15 mouse cellular contexts compared by ENCODE assay signal in genomic region chr13:54218341-54218740, GRCm38 (mm10). TPM values are rescaled to one million over a fixed set of nuclear protein-coding genes. Genes with fewer than 3 reads are reported as not detected.
DNase-seq lines count a peak whose midpoint lies in the region; ATAC-seq and TF ChIP-seq lines count a peak whose summit lies in the region.
"Had no signal": no experiment of that assay in that cellular context is flagged by ENCODE, and none has a peak within 500 bp of the region (broad histone marks: within the 10 kb centered on the region; RNA-seq: fewer than 3 reads in every experiment).

No protein-coding gene starts in this region.

- ATAC-seq in frontal cortex, adult (ENCODE audit: low TSS enrichment) = peak; percentile 81
- ATAC-seq: Patski had no signal

- WGBS in lung, adult 2 months = 50% methylated on average over 1 of the region's 1 CpGs

- H3K27ac ChIP-seq in left cerebral cortex, adult 2 months = peak overlapping the region; percentile 28
- H3K27ac ChIP-seq: limb, embryonic 12.5 days; midbrain, embryonic 12.5 days; neural tube, embryonic 15.5 days had no signal

- DNase-seq in frontal cortex, postnatal 14 days (ENCODE audit: low spot score in 2 of 2) = no peak
- DNase-seq in lung, postnatal 25 days (ENCODE audit: low spot score) = peak; percentile 28
- no peak for DNase-seq in lung, adult 2 months
- DNase-seq in left cerebral cortex, adult 2 months (ENCODE audit: extremely low spot score in 1 of 2, low spot score in 2 of 2) = peak; percentile 41 to 72
- peak; percentile 38 for DNase-seq in right cerebral cortex, postnatal 14 days
- DNase-seq in cerebellum, postnatal 36 days = no peak
- DNase-seq in adrenal gland, postnatal 14 days = no peak
- DNase-seq: heart, postnatal 4 days; thymus, postnatal 4 days had no signal

- H3K4me3 ChIP-seq in lung, adult 2 months (replicated peaks; ENCODE audit: extremely low read depth, low read depth, low read length) = no peak overlapping the region
- no peak overlapping the region for H3K4me3 ChIP-seq in left cerebral cortex, adult 2 months
- H3K4me3 ChIP-seq: limb, embryonic 12.5 days; midbrain, embryonic 12.5 days; neural tube, embryonic 15.5 days had no signal

- no peak for TF ChIP-seq POLR2A in lung, adult 2 months (IDR thresholded peaks at IDR 0.05; ENCODE audit: borderline replicate concordance, extremely low read depth, low read depth, low read length)

- intact Hi-C loops in left cerebral cortex, adult 2 months (cut with DNase I) = loop anchor here (1.0 kb wide), 1 partner anchor 43 kb away; no protein-coding TSS in a partner anchor

- H3K4me1 ChIP-seq in lung, adult 2 months (ENCODE audit: control insufficient read depth, insufficient read depth, low read length) = no peaks in the 10 kb centered on the region
- H3K4me1 ChIP-seq: limb, embryonic 12.5 days had no signal

- TF ChIP-seq CTCF in lung, adult 2 months (IDR thresholded peaks at IDR 0.05; ENCODE audit: insufficient read depth, low read length) = no peak
- no peak for TF ChIP-seq CTCF in left cerebral cortex, adult 2 months (IDR thresholded peaks at IDR 0.05)

RNA-seq across cellular contexts. Expression of gene Hrh2, which starts 26.4 kb away (rescaled TPM):
- 1.0 and 1.4 TPM in 2 replicates for polyA plus RNA-seq in lung, adult 2 months (2012; rRNA removed)
- 10 to 100 TPM; 14.6 to 17.5 TPM for total RNA-seq in left cerebral cortex, adult 2 months (2021)
- total RNA-seq in adrenal gland, postnatal 14 days (2021) = 0.63 and 1.5 TPM in 2 replicates
- polyA plus RNA-seq: kidney, embryonic 16.5 days; limb, embryonic 12.5 days; Patski had no signal

Comparison
In these comparisons a context has a peak if more than half of its experiments do, and no peak if none do; other contexts are left out.
1. DNase-seq: peak in lung, postnatal 25 days (single experiment), left cerebral cortex, adult 2 months (2 of 2) and right cerebral cortex, postnatal 14 days (single experiment); none in frontal cortex, postnatal 14 days (0 of 2), lung, adult 2 months (single experiment), cerebellum, postnatal 36 days (0 of 2) and adrenal gland, postnatal 14 days (single experiment).